Mouse (Mus musculus) neutrophil, adult 59 days (primary cell): ENCODE results near the gene Ccdc162. TPM values are rescaled to one million over a fixed set of nuclear protein-coding genes. Genes with fewer than 3 reads are reported as not detected.

Source experiments
- total RNA-seq, 2 experiments: library from RNA; stranded (reverse); gene quantifications; 1 replicate in 1 of 2; 2 replicates in 1 of 2; pipeline ENCODE4 v1.2.4; 2023

Ccdc162 gene
- total RNA-seq: 1 to 10 TPM; 3.2 to 4.5 TPM

GRCm38 (mm10) chr10:41716029-41716897 lies at the start of gene Ccdc162:
Gene Ccdc162 (minus strand): TSS chr10:41716634.

DNA sequence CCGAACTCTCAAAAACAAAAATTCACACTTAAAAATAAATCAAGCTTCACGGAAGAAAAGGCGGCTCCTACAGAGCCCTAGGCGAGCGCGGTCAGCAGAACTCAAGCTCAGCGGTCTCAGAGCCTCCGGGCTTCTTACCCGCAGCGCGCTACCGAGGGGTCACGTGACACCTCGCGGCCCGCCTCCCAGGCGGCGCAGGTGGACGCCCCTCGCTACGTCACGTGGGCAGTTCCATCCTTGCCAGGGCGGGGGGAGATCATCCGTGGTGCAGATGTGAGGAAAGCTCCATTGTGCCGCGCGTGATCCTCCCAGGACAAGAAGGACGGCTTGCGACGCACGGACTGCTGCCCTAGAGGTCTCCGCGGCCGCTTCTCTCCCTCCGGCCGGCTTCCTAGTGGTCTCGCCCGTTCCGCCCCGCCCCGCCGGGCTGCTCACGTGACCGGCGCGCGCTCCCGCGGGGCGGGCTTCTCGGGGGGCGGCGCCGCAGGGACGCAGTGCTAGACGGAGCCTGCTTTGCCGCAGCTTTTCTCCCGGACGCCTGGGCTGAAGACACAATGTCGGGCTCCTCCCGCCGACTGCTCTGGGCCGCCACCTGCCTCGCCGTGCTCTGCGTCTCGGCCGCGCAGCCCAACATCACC lies 197.3 kb downstream of the Ccdc162 start, which contains the start of gene Cd164:
Gene Cd164 (plus strand): TSS at position 434 of the 638 bp plus-strand sequence.

GRCm38 (mm10) chr10:41489708-41490517 lies 226.5 kb downstream of the Ccdc162 start, which contains the start of the genes Smpd2 and Ppil6:
Gene Smpd2 (minus strand): TSS chr10:41490369.
Gene Ppil6 (plus strand): TSS chr10:41490439.

Other genes with a start within 250 kb of the Ccdc162 start
- gene Mical1, start 240.3 kb downstream of the Ccdc162 start, total RNA-seq: 100 to 1,000 TPM; 258 to 270 TPM
- 10 to 100 TPM; 14.2 to 17.8 TPM for gene Smpd2, start 226.3 kb downstream of the Ccdc162 start, total RNA-seq
- gene Ppil6, start 226.2 kb downstream of the Ccdc162 start, total RNA-seq: not detected
- gene Cd164, start 197.2 kb downstream of the Ccdc162 start, total RNA-seq: 100 to 1,000 TPM; 226 to 236 TPM
- gene Cep57l1, start 93.2 kb upstream of the Ccdc162 start, total RNA-seq: 1 to 10 TPM; 8.7 to 9.7 TPM
- gene Sesn1, start 93.3 kb upstream of the Ccdc162 start, total RNA-seq: 10 to 100 TPM in 1 of 2 experiments, 1 to 10 TPM in 1; 8.4 to 10.1 TPM